Mouse (Mus musculus): ENCODE data around the gene Clcnkb.

DNA sequence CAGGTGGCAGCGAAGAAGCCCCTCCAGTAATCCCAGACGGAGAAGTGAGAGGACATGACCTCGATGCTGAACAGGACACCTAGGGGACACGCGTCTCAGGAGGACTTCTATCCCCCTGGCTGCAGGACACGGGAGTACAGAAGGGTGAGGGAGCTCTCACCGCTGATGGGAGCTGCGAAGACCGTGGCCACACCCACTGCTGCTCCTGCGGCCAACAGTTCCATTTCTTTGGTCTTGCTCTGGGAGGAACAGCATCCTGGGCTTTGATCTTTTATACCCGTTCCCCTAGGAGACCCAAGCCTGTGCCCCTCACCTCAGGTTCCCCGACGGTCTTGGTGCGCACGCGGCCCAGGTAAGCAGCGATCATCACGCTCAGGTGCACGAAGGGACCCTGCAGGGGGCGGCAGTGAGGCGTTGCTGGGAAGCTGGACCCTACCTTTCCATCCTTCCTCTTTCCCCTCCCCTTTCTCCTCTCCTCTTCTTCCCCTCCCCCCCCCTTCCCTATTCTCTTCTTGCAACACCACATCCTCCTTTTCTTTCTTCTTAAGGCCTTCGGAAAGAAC lies 4.3 kb downstream of the Clcnkb start:
- TF ChIP-seq CTCF (IDR thresholded peaks at IDR 0.05; ENCODE audit: insufficient read depth, low read depth, low read length) (no peak), POLR2A (IDR thresholded peaks at IDR 0.05; ENCODE audit: insufficient read depth, low read depth, low read length) (no peak)
